Mouse (Mus musculus) hindbrain, embryonic 16.5 days (tissue): Measurements from ENCODE around the gene Gm21970. TPM values are rescaled to one million over a fixed set of nuclear protein-coding genes. Genes with fewer than 3 reads are reported as not detected.
A peak's percentile ranks its signal among the peaks of the same experiment; 100 is the strongest.

ENCODE experiments used
- ATAC-seq: fragments of 200-750 bp; cut with Nextera tagmentation; 2 replicates; pipeline ENCODE4 v1.8.0; 2017; ENCODE audit warnings: moderate TSS enrichment, moderate library complexity
- H3K27ac ChIP-seq: fragments of 300-500 bp; sonication (generic); 2 replicates; pipeline ENCODE4 v1.5.1; 2014; ENCODE audit warnings: low read depth, mild to moderate bottlenecking, control low read depth, low read length, moderate library complexity
- H3K27me3 ChIP-seq: fragments of 300-500 bp; sonication (generic); replicated peaks from 2 replicates; pipeline ENCODE4 v1.6.1; 2014; ENCODE audit warnings: low read length; ENCODE audit not compliant: control insufficient read depth, insufficient read depth
- H3K36me3 ChIP-seq: fragments of 300-500 bp; sonication (generic); 2 replicates; pipeline ENCODE4 v1.6.1; 2014; ENCODE audit warnings: mild to moderate bottlenecking, low read length, moderate library complexity, mixed read lengths; ENCODE audit not compliant: control insufficient read depth, insufficient read depth
- H3K4me1 ChIP-seq: fragments of 300-500 bp; sonication (generic); 2 replicates; pipeline ENCODE4 v1.6.1; 2014; ENCODE audit warnings: low read depth, low read length; ENCODE audit not compliant: control insufficient read depth, insufficient read depth
- H3K4me2 ChIP-seq: fragments of 300-500 bp; sonication (generic); 2 replicates; pipeline ENCODE4 v1.6.1; 2014; ENCODE audit warnings: mild to moderate bottlenecking, low read length, control low read depth, moderate library complexity
- H3K4me3 ChIP-seq: fragments of 300-500 bp; sonication (generic); 2 replicates; pipeline ENCODE4 v1.5.1; 2014; ENCODE audit warnings: mild to moderate bottlenecking, low read length, control low read depth, moderate library complexity
- H3K9ac ChIP-seq: fragments of 300-500 bp; sonication (generic); 2 replicates; pipeline ENCODE4 v1.6.1; 2014; ENCODE audit warnings: low read depth, mild to moderate bottlenecking, control low read depth, low read length, moderate library complexity
- H3K9me3 ChIP-seq: fragments of 300-500 bp; sonication (generic); 2 replicates; pipeline ENCODE4 v1.6.1; 2014; ENCODE audit warnings: mild to moderate bottlenecking, low read length, moderate library complexity; ENCODE audit not compliant: control insufficient read depth
- WGBS: fragments of 180-500 bp; shearing (Covaris S2); extraction: QIAGEN DNeasy Blood & Tissue Kit; methylation state at CpG from one replicate; pipeline ENCODE4 v1.1.7; 2014; 5-methylcytosine and 5-hydroxymethylcytosine counted together
- polyA plus RNA-seq: library from polyadenylated mRNA; unstranded; fragments of >200 nt; fragmentation: Nextera tagmentation; extraction: Ambion mirVana; gene quantifications from 2 replicates; pipeline ENCODE4 v1.2.1, GENCODE M21; 2015

Gm21970 gene
- polyA plus RNA-seq, 1 experiment from 2014 or later: not detected

- Histone ChIP-seq H3K27me3 (no peaks in the 10 kb centered on the region), H3K36me3 (peaks cover 6% of the 10 kb centered on the region; the same call in 1 of the 2 replicates)
Measured at GRCm38 (mm10) chr16:91404828-91405577, 13.5 kb downstream of the Gm21970 start.

GRCm38 (mm10) chr16:91405640-91406584, 14.4 kb downstream of the Gm21970 start, which contains the start of gene Il10rb:
TSS of gene Il10rb (plus strand) at chr16:91406164.
- WGBS: 6% methylated on average over 42 of the region's 51 CpGs
- peak; percentile 80 for ATAC-seq
- peaks cover 6% of the 10 kb centered on the region; the same call in 1 of the 2 replicates for H3K36me3 ChIP-seq

More at GRCm38 (mm10) chr16:91404828-91405577, 13.5 kb downstream of the Gm21970 start:
- Histone ChIP-seq H3K9ac (no peak overlapping the region), H3K4me3 (no peak overlapping the region), H3K9me3 (no peaks in the 10 kb centered on the region), H3K4me2 (no peak overlapping the region), H3K27ac (no peak overlapping the region), H3K4me1 (peaks cover 8% of the 10 kb centered on the region)
- no peak for ATAC-seq
- 72% methylated on average over 10 of the region's 10 CpGs for WGBS

DNA sequence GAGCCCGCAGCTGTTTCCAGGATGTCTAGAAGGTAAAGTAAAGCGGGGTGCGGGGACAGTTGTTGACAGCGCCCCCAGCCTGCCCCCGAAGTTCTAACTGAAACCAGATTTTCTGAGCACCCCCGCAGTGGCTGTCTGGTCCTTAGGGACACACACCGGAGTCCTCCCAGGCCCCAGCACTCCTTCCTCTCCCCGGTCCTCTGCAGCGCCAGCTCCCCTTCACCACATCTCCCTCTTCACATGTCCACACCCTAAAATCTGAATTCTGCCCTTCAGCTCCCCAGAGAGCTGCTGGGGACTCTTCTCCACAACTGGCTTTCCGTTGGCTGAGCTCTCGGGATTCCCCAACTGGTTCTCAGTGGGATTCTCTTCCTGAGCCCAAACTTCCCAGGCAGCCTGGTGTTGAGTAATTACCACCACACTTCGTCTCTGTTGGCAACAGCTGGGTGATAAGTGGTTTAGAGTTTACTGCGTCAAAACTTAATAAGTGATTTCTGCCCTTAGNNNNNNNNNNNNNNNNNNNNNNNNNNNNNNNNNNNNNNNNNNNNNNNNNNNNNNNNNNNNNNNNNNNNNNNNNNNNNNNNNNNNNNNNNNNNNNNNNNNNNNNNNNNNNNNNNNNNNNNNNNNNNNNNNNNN, 15.2 kb downstream of the Gm21970 start:
- Histone ChIP-seq H3K4me1 (peaks cover 8% of the 10 kb centered on the region), H3K9ac (peak overlapping the region; percentile 67), H3K4me3 (peak overlapping the region; percentile 73), H3K27me3 (no peaks in the 10 kb centered on the region), H3K4me2 (peak overlapping the region; percentile 88), H3K9me3 (no peaks in the 10 kb centered on the region), H3K27ac (peak overlapping the region; percentile 61; the same call in 1 of the 2 replicates), H3K36me3 (peaks cover 6% of the 10 kb centered on the region; the same call in 1 of the 2 replicates)
- peak; percentile 19; the same call in 1 of the 2 replicates for ATAC-seq
- WGBS: 1% methylated on average over 13 of the region's 13 CpGs

More at GRCm38 (mm10) chr16:91405640-91406584, 14.4 kb downstream of the Gm21970 start, which contains the start of gene Il10rb:
- Histone ChIP-seq H3K9ac (peak within 1 kb of the TSS; percentile 67), H3K27me3 (no peaks in the 10 kb centered on the region), H3K27ac (peak within 1 kb of the TSS; percentile 61), H3K4me3 (peak within 1 kb of the TSS; percentile 73), H3K4me1 (peaks cover 8% of the 10 kb centered on the region), H3K4me2 (peak within 1 kb of the TSS; percentile 88), H3K9me3 (no peaks in the 10 kb centered on the region)

DNA sequence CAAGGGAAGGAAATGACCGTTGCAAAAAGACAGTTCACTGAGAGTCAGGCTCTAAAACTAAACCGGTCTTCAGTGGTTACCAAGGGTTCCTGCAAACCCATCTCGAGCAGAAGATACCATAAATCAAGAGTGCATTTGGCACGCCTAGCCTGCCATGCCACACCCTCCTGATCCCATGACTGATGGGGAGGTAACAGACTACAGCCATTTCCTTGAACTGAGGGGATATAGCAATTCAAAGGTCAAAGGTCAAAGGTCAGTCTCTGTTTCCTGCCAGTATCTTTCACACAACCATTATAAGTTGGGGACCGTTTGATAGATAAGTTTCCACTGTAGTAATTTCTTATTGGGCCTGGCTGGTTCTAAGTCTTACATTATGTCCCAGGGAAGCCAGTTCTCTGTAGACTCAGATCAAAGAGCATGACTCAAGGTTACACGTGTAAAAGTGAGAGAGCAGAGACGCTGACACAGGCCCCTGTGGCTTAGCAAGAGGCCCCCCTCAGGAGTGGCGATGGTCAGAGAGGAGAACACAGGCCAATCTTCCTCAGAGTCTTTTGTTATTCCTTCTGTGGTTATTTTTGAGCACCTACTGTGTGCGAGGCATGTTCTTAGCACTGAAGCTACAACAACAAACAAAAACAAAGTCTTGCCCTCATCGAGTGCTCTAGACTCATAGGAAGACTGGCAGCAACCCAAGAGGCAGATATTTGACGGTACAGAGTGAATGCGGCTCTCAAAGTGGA, 21.8 kb downstream of the Gm21970 start:
- 0 out of 2 replicates have a peak, but pooled peaks cover 2% of the 10 kb centered on the region for H3K36me3 ChIP-seq
- no peaks in the 10 kb centered on the region for H3K4me1 ChIP-seq
- 69% methylated on average over 12 of the region's 12 CpGs for WGBS
- no peak overlapping the region for H3K4me2 ChIP-seq
- H3K4me3 ChIP-seq: no peak overlapping the region
- no peaks in the 10 kb centered on the region for H3K27me3 ChIP-seq
- no peak for ATAC-seq
- H3K27ac ChIP-seq: no peak overlapping the region
- no peaks in the 10 kb centered on the region for H3K9me3 ChIP-seq
- H3K9ac ChIP-seq: no peak overlapping the region

DNA sequence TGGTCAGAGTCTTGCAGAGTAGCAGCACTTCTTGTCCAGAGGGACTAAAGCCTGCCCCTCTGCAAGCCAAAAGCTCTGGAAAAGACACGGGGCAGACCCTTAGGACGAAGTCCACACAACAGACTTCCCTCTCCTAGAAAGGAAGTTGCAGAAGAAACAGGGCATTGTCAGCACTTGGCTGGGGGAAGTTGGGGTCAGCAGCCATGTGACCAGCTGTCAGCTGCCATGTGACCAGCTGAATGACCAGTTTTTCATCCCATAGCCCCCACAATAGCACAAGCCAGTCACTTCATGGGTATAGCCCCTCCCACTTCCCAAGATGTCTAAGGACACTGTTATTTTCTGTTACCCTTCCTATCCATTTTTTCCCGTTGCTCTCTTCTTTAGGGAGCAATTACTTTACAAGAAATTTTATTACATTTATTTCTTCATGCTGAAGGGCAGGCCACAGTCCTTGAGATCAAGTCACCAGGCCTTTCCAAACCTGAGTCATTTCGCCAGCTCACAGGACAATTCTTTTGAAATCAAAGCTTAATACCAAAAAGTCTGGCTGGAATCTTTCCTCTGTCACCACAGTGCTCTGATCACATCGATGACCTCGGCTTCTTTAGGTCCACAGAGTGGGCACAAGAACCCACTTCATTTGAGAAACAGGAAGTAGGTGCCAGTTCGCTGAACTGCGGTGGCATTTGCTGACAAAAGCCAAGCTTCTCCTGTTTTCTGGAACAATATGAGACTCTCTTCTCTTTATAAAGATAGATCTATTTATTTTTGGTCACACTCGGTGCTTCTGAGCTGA, 24.1 kb downstream of the Gm21970 start:
- H3K9ac ChIP-seq: no peak overlapping the region
- H3K9me3 ChIP-seq: no peaks in the 10 kb centered on the region
- no peaks in the 10 kb centered on the region for H3K4me1 ChIP-seq
- H3K4me2 ChIP-seq: no peak overlapping the region
- WGBS: 85% methylated on average over 9 of the region's 9 CpGs
- no peak overlapping the region for H3K4me3 ChIP-seq
- ATAC-seq: no peak
- H3K27ac ChIP-seq: no peak overlapping the region
- H3K27me3 ChIP-seq: no peaks in the 10 kb centered on the region
- H3K36me3 ChIP-seq: 0 out of 2 replicates have a peak, but pooled peaks cover 2% of the 10 kb centered on the region

DNA sequence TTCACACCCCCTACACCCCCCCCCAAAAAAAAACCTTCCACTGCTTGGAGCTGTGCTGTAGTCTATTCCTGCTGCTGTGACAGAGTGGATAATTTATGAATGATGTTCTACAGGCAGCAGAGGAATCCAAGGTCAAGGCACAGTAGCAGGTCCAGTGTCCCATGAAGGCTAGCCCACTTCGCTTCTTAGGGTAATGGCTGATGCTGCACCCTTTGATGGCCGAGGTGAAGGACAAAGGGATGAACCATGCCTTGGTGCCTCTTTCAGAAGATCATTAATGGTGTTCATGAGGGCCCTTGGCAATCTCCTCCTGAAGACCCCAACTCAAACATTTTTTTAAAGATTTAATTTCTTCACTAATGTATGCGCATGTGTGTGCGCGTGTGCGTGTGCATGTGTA, 24.8 kb downstream of the Gm21970 start:
- Histone ChIP-seq H3K4me2 (no peak overlapping the region), H3K9me3 (no peaks in the 10 kb centered on the region), H3K27me3 (no peaks in the 10 kb centered on the region), H3K36me3 (0 out of 2 replicates have a peak, but pooled peaks cover 2% of the 10 kb centered on the region), H3K9ac (no peak overlapping the region), H3K4me1 (no peaks in the 10 kb centered on the region), H3K27ac (no peak overlapping the region), H3K4me3 (no peak overlapping the region)
- 97% methylated on average over 6 of the region's 6 CpGs for WGBS
- no peak for ATAC-seq

DNA sequence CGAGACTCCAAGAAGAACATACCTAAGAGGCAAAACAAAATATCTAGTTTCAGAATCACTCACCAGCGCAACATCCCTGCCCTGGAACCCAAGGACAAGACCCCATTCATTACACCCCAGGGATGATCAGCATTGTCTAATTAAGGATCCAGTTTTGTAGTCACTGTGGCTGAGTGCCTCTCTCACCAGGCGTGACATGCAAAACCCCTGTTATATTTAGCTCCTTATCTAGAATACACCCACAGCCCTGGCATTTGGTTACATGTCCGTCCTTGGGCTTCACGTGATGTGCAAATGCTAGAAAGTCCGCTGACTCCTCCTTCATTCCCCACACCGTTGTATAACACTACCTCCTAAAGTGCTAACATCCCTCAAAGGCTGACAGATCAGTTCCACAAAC, 25.4 kb downstream of the Gm21970 start:
- Histone ChIP-seq H3K4me2 (no peak overlapping the region), H3K9ac (no peak overlapping the region), H3K36me3 (0 out of 2 replicates have a peak, but pooled peaks cover 2% of the 10 kb centered on the region), H3K4me1 (no peaks in the 10 kb centered on the region), H3K27ac (no peak overlapping the region), H3K9me3 (no peaks in the 10 kb centered on the region), H3K27me3 (no peaks in the 10 kb centered on the region), H3K4me3 (no peak overlapping the region)
- ATAC-seq: no peak
- WGBS: 78% methylated on average over 7 of the region's 7 CpGs

- WGBS: 71% methylated on average over 5 of the region's 5 CpGs
- no peak for ATAC-seq
- H3K9me3 ChIP-seq: no peaks in the 10 kb centered on the region
- 0 out of 2 replicates have a peak, but pooled peaks cover 2% of the 10 kb centered on the region for H3K36me3 ChIP-seq
- no peak overlapping the region for H3K9ac ChIP-seq
- no peak overlapping the region for H3K4me3 ChIP-seq
- H3K4me1 ChIP-seq: no peaks in the 10 kb centered on the region
- H3K27ac ChIP-seq: no peak overlapping the region
- no peaks in the 10 kb centered on the region for H3K27me3 ChIP-seq
- H3K4me2 ChIP-seq: no peak overlapping the region
Measured at GRCm38 (mm10) chr16:91418531-91418930, 27.0 kb downstream of the Gm21970 start.
